Mouse (Mus musculus): Measurements from ENCODE around the gene Cenpf. TPM values are rescaled to one million over a fixed set of nuclear protein-coding genes. Genes with fewer than 3 reads are reported as not detected.
A peak's percentile ranks its signal among the peaks of the same experiment; 100 is the strongest.

Cenpf gene
- polyA plus RNA-seq, 1 experiment from 2014 or later = 42.1 TPM

DNA sequence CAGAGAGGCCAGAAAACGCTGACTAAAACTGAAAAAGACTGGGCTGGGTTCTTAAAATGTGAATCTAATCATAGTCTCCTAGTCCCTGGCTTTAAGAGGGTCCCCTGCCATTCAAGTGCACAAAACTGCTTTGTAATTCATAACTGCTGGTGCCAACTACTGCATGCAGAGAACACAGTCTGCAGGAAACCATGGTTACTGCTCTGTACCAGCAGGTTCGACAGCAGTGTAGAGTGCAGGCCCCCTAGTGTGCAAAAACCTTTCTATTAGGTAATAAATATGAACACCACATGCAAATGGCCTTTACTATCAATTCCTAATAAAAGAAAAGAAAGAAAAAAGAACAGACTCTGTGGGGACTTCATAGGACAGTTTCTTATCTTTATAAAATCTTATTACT lies 42.5 kb downstream of the Cenpf start:
- Histone ChIP-seq H3K36me3 (ENCODE audit: insufficient read depth, low read length) (peaks cover 36% of the 10 kb centered on the region), H3K4me3 (replicated peaks; ENCODE audit: low read depth, low read length) (no peak overlapping the region), H3K27me3 (ENCODE audit: insufficient read depth, low read length) (no peaks in the 10 kb centered on the region), H3K9me3 (replicated peaks; ENCODE audit: low read length) (no peaks in the 10 kb centered on the region), H3K27ac (no peak overlapping the region), H3K4me2 (ENCODE audit: low read length) (no peak overlapping the region), H3K4me1 (replicated peaks; ENCODE audit: insufficient read depth, low read length) (no peaks in the 10 kb centered on the region), H3K9ac (ENCODE audit: low read depth, low read length) (no peak overlapping the region)
- DNase-seq (ENCODE audit: low spot score) (no peak), ATAC-seq (replicated peaks; ENCODE audit: low FRiP score, low read depth) (no peak)
- 78% methylated on average over 2 of the region's 2 CpGs for WGBS
- TF ChIP-seq CTCF (IDR thresholded peaks at IDR 0.05; ENCODE audit: low read depth) = peak; percentile 24; the same call in 1 of the 2 replicates

DNA sequence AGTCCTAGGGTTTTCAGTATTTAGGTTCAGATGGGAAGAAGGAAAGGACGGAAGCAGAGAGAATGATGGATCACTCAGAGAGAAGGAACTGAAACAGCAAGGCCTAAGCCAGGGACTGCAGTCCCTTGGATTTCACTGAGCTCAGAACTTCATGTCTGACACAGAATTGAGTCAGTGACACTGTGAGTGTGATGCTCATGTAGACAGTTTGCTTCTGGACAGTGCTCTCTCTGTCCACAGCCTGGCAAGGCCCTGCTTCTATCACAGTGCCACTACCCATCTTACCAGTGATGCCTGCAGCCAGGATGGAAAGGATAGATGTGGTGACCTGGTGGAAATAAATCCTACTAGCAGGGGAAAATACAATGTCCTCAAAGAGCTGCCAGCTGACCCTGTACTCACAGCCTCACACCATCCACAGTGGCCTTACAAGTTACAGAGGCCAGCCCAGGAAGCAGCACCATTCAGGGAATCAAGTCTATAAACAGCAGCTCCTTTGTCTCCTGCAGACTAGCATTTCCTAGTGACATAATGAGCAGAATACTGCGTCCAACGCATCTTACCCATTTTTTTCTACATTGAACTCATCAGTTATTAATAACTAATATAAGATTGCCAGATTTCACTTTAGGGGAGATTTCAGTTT lies 43.1 kb downstream of the Cenpf start:
- no peak for TF ChIP-seq CTCF (IDR thresholded peaks at IDR 0.05; ENCODE audit: low read depth)
- Histone ChIP-seq H3K9ac (ENCODE audit: low read depth, low read length) (no peak overlapping the region), H3K27me3 (ENCODE audit: insufficient read depth, low read length) (no peaks in the 10 kb centered on the region), H3K4me1 (replicated peaks; ENCODE audit: insufficient read depth, low read length) (no peaks in the 10 kb centered on the region), H3K4me3 (replicated peaks; ENCODE audit: low read depth, low read length) (no peak overlapping the region), H3K9me3 (replicated peaks; ENCODE audit: low read length) (no peaks in the 10 kb centered on the region), H3K36me3 (ENCODE audit: insufficient read depth, low read length) (peaks cover 36% of the 10 kb centered on the region), H3K27ac (no peak overlapping the region), H3K4me2 (ENCODE audit: low read length) (no peak overlapping the region)
- WGBS = 85% methylated on average over 3 of the region's 3 CpGs
- DNase-seq (ENCODE audit: low spot score) = no peak
- ATAC-seq (replicated peaks; ENCODE audit: low FRiP score, low read depth) = no peak

DNA sequence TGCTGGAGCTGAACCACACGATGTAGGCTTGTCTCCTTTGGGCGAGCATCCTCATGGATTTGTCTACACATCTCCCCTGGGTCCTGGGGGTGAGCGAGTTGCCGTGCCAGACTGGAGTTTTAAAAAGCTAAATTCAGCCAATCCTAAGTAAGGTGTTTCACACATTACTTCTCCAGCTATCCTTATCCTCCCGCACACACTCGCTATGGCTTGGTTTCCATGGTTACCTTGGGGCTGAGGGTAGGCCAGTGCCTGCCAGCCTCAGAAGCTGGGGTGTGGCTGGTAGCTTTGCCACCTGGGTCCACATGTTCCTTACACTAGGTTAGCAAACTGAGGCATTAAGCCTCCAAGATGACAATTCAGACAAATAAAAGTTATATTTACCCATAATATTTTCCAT lies 48.3 kb downstream of the Cenpf start:
- Histone ChIP-seq H3K27me3 (ENCODE audit: insufficient read depth, low read length) (no peaks in the 10 kb centered on the region), H3K4me3 (replicated peaks; ENCODE audit: low read depth, low read length) (no peak overlapping the region), H3K4me1 (replicated peaks; ENCODE audit: insufficient read depth, low read length) (no peaks in the 10 kb centered on the region), H3K27ac (no peak overlapping the region), H3K4me2 (ENCODE audit: low read length) (no peak overlapping the region), H3K9ac (ENCODE audit: low read depth, low read length) (no peak overlapping the region), H3K9me3 (replicated peaks; ENCODE audit: low read length) (no peaks in the 10 kb centered on the region), H3K36me3 (ENCODE audit: insufficient read depth, low read length) (peaks cover 16% of the 10 kb centered on the region; the same call in 1 of the 2 replicates)
- no peak for DNase-seq (ENCODE audit: low spot score)
- 73% methylated on average over 6 of the region's 6 CpGs for WGBS
- no peak for ATAC-seq (replicated peaks; ENCODE audit: low FRiP score, low read depth)
- no peak for TF ChIP-seq CTCF (IDR thresholded peaks at IDR 0.05; ENCODE audit: low read depth)

DNA sequence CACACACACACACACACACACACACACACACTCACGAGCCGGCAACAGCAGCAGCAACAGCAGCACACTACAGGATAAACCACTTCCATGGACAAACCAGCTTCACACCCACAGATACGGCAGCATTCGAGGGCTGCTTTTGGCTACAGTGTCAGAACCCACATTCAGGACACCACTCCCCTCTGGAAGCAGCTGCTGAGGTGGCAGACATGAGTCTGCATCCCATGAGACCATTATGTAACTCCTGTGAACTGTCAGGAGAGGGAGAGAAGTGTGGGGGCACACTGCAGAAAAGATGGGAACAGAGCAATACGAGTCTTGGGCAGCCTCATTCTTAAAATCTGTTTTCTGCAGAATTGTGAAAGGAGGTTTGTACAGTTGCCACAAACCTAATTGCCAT lies 54.1 kb downstream of the Cenpf start:
- DNase-seq (ENCODE audit: low spot score) (no peak), ATAC-seq (replicated peaks; ENCODE audit: low FRiP score, low read depth) (no peak)
- no peak for TF ChIP-seq CTCF (IDR thresholded peaks at IDR 0.05; ENCODE audit: low read depth)
- no peaks in the 10 kb centered on the region for H3K9me3 ChIP-seq (replicated peaks; ENCODE audit: low read length)
- H3K27me3 ChIP-seq (ENCODE audit: insufficient read depth, low read length) = no peaks in the 10 kb centered on the region
- no peak overlapping the region for H3K4me3 ChIP-seq (replicated peaks; ENCODE audit: low read depth, low read length)
- 65% methylated on average over 5 of the region's 5 CpGs for WGBS
- H3K9ac ChIP-seq (ENCODE audit: low read depth, low read length) = no peak overlapping the region
- H3K4me2 ChIP-seq (ENCODE audit: low read length) = no peak overlapping the region
- no peaks in the 10 kb centered on the region for H3K36me3 ChIP-seq (ENCODE audit: insufficient read depth, low read length)
- no peak overlapping the region for H3K27ac ChIP-seq
- H3K4me1 ChIP-seq (replicated peaks; ENCODE audit: insufficient read depth, low read length) = no peaks in the 10 kb centered on the region

DNA sequence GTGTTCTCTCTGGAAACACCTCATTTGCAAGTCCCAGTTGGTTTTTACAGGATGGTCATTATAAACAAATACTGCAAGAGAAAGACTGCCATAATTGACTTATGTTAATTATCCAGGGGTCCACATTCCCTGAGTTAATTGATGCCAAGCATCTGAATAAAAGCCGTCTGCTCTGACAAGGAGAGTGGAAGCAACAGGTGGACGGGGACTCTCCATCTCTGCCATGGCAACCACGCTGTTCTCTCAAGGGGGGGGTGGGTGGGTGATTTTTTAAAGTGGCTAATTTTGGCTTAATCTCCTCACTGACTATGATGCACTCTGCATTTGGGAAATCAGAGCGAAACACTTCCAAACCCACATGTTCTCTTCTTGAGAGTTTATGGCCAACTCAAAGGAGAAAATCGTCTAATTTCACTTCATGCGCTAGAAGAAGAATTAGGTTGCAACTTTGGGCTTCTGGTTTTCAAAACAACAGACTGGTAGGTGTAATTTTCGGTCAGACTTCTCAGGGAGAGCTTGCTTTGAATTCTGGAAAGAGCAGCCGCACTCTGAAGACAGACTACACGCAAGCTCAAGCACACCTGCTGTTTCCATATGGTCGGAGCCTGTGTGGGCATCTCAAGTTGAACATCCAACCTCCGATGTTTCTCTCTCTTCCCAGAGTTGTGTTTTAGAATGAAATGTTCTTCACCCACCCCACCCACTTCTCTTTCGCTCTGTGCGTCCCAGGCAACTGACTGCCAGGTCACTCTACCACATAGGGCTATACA lies 55.8 kb downstream of the Cenpf start:
- Histone ChIP-seq H3K27ac (no peak overlapping the region), H3K4me3 (replicated peaks; ENCODE audit: low read depth, low read length) (no peak overlapping the region), H3K9me3 (replicated peaks; ENCODE audit: low read length) (no peaks in the 10 kb centered on the region), H3K36me3 (ENCODE audit: insufficient read depth, low read length) (no peaks in the 10 kb centered on the region), H3K9ac (ENCODE audit: low read depth, low read length) (no peak overlapping the region), H3K27me3 (ENCODE audit: insufficient read depth, low read length) (no peaks in the 10 kb centered on the region), H3K4me1 (replicated peaks; ENCODE audit: insufficient read depth, low read length) (no peaks in the 10 kb centered on the region), H3K4me2 (ENCODE audit: low read length) (no peak overlapping the region)
- ATAC-seq (replicated peaks; ENCODE audit: low FRiP score, low read depth) = no peak
- TF ChIP-seq CTCF (IDR thresholded peaks at IDR 0.05; ENCODE audit: low read depth) = no peak
- WGBS = 81% methylated on average over 13 of the region's 13 CpGs
- no peak for DNase-seq (ENCODE audit: low spot score)

DNA sequence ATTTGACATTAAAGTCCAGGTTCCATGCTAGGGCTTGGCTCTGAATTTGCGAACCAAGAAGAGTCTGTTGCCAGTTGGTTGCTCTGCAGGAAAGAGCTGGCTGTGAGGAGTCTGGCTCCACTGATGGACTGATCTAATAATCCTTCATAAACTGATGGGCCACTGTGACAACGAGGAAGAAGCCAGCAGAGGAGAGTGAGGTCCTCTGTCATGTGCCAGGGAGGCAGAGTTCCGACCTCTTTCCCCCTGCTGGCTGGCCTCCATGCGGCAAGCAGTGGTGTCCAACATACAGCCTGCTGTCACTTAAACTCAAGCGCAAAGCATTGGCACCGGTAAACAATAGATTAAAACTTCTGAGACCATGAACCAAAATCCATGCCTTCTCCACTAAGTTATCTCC lies 57.9 kb downstream of the Cenpf start:
- no peak for TF ChIP-seq CTCF (IDR thresholded peaks at IDR 0.05; ENCODE audit: low read depth)
- WGBS = 79% methylated on average over 6 of the region's 6 CpGs
- H3K4me3 ChIP-seq (replicated peaks; ENCODE audit: low read depth, low read length) = no peak overlapping the region
- DNase-seq (ENCODE audit: low spot score) = no peak
- no peaks in the 10 kb centered on the region for H3K27me3 ChIP-seq (ENCODE audit: insufficient read depth, low read length)
- no peak overlapping the region for H3K27ac ChIP-seq
- no peak for ATAC-seq (replicated peaks; ENCODE audit: low FRiP score, low read depth)
- no peaks in the 10 kb centered on the region for H3K36me3 ChIP-seq (ENCODE audit: insufficient read depth, low read length)
- no peak overlapping the region for H3K9ac ChIP-seq (ENCODE audit: low read depth, low read length)
- H3K9me3 ChIP-seq (replicated peaks; ENCODE audit: low read length) = no peaks in the 10 kb centered on the region
- no peak overlapping the region for H3K4me2 ChIP-seq (ENCODE audit: low read length)
- no peaks in the 10 kb centered on the region for H3K4me1 ChIP-seq (replicated peaks; ENCODE audit: insufficient read depth, low read length)
